Mouse (Mus musculus) thymus, adult 2 months (tissue): ENCODE results near the gene Mid1. TPM values are rescaled to one million over a fixed set of nuclear protein-coding genes. Genes with fewer than 3 reads are reported as not detected.

Source experiments
- DNase-seq: peaks from one replicate; pipeline ENCODE4 v3.0.0; 2021
- H3K27ac ChIP-seq: fragments of 200-500 bp; 2 replicates; pipeline ENCODE4 v1.5.1; 2012; ENCODE audit warnings: low read length, control low read depth; ENCODE audit not compliant: control insufficient read depth, insufficient read depth
- H3K27me3 ChIP-seq: fragments of 200-500 bp; 2 replicates; pipeline ENCODE4 v1.6.1; 2012; ENCODE audit warnings: mild to moderate bottlenecking, low read length, moderate library complexity, mixed read lengths; ENCODE audit not compliant: control insufficient read depth, insufficient read depth
- H3K36me3 ChIP-seq: fragments of 200-500 bp; 2 replicates; pipeline ENCODE4 v1.6.1; 2012; ENCODE audit warnings: mild to moderate bottlenecking, low read length, moderate library complexity; ENCODE audit not compliant: control insufficient read depth, insufficient read depth
- H3K4me1 ChIP-seq: fragments of 200-500 bp; replicated peaks from 2 replicates; pipeline ENCODE4 v1.6.1; 2012; ENCODE audit warnings: low read length; ENCODE audit not compliant: control insufficient read depth, insufficient read depth
- H3K4me3 ChIP-seq: fragments of 200-500 bp; 2 replicates; pipeline ENCODE4 v1.5.1; 2012; ENCODE audit warnings: mild to moderate bottlenecking, low read length, control low read depth, moderate library complexity; ENCODE audit not compliant: control insufficient read depth, insufficient read depth
- CTCF ChIP-seq: fragments of 200-500 bp; IDR thresholded peaks from 2 replicates; pipeline ENCODE4 v1.5.1; 2012; ENCODE audit warnings: mild to moderate bottlenecking, control low read depth, low read length, moderate library complexity, borderline replicate concordance; ENCODE audit not compliant: control insufficient read depth, poor library complexity, insufficient read depth; ENCODE audit errors: extremely low read depth
- POLR2A ChIP-seq: fragments of 200-500 bp; IDR thresholded peaks from 2 replicates; pipeline ENCODE4 v1.6.1; 2012; ENCODE audit warnings: mild to moderate bottlenecking, low read length, control low read depth, moderate library complexity; ENCODE audit not compliant: control insufficient read depth, poor library complexity, insufficient read depth; ENCODE audit errors: extremely low read depth
- WGBS: fragments of 180-500 bp; shearing (Covaris S2); methylation state at CpG from one replicate; pipeline ENCODE4 v1.1.7; 2018; 5-methylcytosine and 5-hydroxymethylcytosine counted together
- polyA plus RNA-seq: library from polyadenylated mRNA; depleted of rRNA; stranded (reverse); fragments of >200 nt; gene quantifications from 2 replicates; pipeline ENCODE4 v1.2.3, GENCODE M21; 2012

Gene Mid1
- polyA plus RNA-seq, 1 experiment, result 10.4 TPM

GRCm38 (mm10) chrX:169892100-169892499, 207.1 kb downstream of the Mid1 start:
- H3K27ac ChIP-seq, result no peak overlapping the region
- H3K27me3 ChIP-seq, result no peaks in the 10 kb centered on the region
- no peaks in the 10 kb centered on the region for H3K4me1 ChIP-seq
- no peaks in the 10 kb centered on the region for H3K36me3 ChIP-seq
- no peak for DNase-seq
- TF ChIP-seq POLR2A (no peak), CTCF (no peak)
- H3K4me3 ChIP-seq, result no peak overlapping the region

GRCm38 (mm10) chrX:169892631-169893030, 207.6 kb downstream of the Mid1 start:
- Histone ChIP-seq H3K4me1 (no peaks in the 10 kb centered on the region), H3K4me3 (no peak overlapping the region), H3K36me3 (no peaks in the 10 kb centered on the region), H3K27ac (no peak overlapping the region), H3K27me3 (no peaks in the 10 kb centered on the region)
- TF ChIP-seq POLR2A, result no peak
- TF ChIP-seq CTCF, result no peak
- WGBS, result 68% methylated on average over 2 of the region's 2 CpGs
- DNase-seq, result no peak

GRCm38 (mm10) chrX:169899227-169899950, 214.4 kb downstream of the Mid1 start:
- H3K36me3 ChIP-seq, result no peaks in the 10 kb centered on the region
- no peak for DNase-seq
- H3K27ac ChIP-seq, result no peak overlapping the region
- H3K4me3 ChIP-seq, result no peak overlapping the region
- TF ChIP-seq CTCF (no peak), POLR2A (no peak)
- H3K4me1 ChIP-seq, result no peaks in the 10 kb centered on the region
- 63% methylated on average over 3 of the region's 3 CpGs for WGBS
- H3K27me3 ChIP-seq, result no peaks in the 10 kb centered on the region

- H3K27me3 ChIP-seq, result no peaks in the 10 kb centered on the region
- no peaks in the 10 kb centered on the region for H3K36me3 ChIP-seq
- TF ChIP-seq CTCF (no peak), POLR2A (no peak)
- H3K4me1 ChIP-seq, result no peaks in the 10 kb centered on the region
- no peak for DNase-seq
- H3K27ac ChIP-seq, result no peak overlapping the region
- no peak overlapping the region for H3K4me3 ChIP-seq
These were observed 217.9 kb downstream of the Mid1 start for GRCm38 (mm10) chrX:169902860-169903259.

GRCm38 (mm10) chrX:169903656-169904055, 218.7 kb downstream of the Mid1 start:
- TF ChIP-seq CTCF (no peak), POLR2A (no peak)
- no peaks in the 10 kb centered on the region for H3K27me3 ChIP-seq

GRCm38 (mm10) chrX:169906054-169906508, 221.1 kb downstream of the Mid1 start:
- Histone ChIP-seq H3K27me3 (no peaks in the 10 kb centered on the region), H3K27ac (no peak overlapping the region), H3K36me3 (no peaks in the 10 kb centered on the region), H3K4me3 (no peak overlapping the region), H3K4me1 (no peaks in the 10 kb centered on the region)
- 84% methylated on average over 5 of the region's 5 CpGs for WGBS
- no peak for TF ChIP-seq POLR2A
- TF ChIP-seq CTCF, result no peak
- DNase-seq, result no peak

More at GRCm38 (mm10) chrX:169903656-169904055, 218.7 kb downstream of the Mid1 start:
- Histone ChIP-seq H3K4me3 (no peak overlapping the region), H3K36me3 (no peaks in the 10 kb centered on the region), H3K4me1 (no peaks in the 10 kb centered on the region), H3K27ac (no peak overlapping the region)
- 83% methylated on average over 2 of the region's 2 CpGs for WGBS
- DNase-seq, result no peak
